Mouse (Mus musculus) central nervous system, embryonic 14 days (tissue): ENCODE results near the gene Krtap1-5. TPM values are rescaled to one million over a fixed set of nuclear protein-coding genes. Genes with fewer than 3 reads are reported as not detected.

Experiments
- polyA plus RNA-seq: library from polyadenylated mRNA; depleted of rRNA; stranded (reverse); fragments of >200 nt; gene quantifications from 2 replicates; pipeline ENCODE4 v1.2.3, GENCODE M21; 2012; rRNA removed

Krtap1-5 gene
- not detected in 2 replicates for polyA plus RNA-seq

DNA sequence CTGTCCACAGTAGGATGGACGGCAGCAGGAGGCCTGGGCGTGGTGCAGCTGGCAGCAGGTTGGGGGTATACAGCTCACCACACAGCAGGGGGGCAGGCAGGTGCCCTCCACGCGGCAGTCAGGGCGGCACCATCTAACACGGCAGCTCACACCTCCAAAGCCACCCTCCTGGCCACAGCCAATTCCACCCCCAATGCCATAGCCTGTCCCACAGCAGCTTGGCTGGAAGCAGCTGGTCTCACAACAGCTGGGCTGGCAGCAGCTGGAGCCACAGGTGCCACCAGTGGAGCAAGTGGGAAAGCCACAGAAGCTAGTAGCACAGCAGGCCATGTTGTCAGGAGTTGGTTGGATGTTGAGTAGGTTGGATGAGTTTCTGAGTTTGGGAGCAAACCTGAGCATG is at the start of gene Krtap1-5:
TSS of gene Krtap1-5 (minus strand) at position 381 of the 400 bp plus-strand sequence.

GRCm38 (mm10) chr11:99628138-99628537 is 47.3 kb upstream of the Krtap1-5 start, which contains the start of gene Krtap4-1:
TSS of gene Krtap4-1 (minus strand) at chr11:99628238.

DNA sequence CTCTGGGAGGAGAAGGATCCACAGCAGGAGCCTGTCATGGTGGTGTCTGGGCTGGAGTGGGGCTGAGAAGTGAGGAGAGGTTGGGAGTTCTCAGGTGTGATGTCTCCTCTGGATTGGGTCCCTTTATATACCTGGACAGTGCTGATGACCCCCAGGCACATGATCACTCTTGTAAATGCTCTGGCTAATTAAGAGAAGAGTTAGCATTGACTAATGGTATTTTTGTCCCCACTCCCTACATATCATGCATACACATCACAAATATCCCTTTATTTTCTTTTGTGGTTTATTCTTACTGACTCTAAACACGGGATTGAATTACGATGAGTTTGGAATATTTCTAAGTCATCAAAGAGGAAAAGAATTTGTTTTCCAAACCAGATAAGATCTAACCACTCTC is 39.5 kb upstream of the Krtap1-5 start, which contains the start of gene Gm11562:
TSS of gene Gm11562 (minus strand) at position 101 of the 400 bp plus-strand sequence.

GRCm38 (mm10) chr11:99614796-99615363 is 34.1 kb upstream of the Krtap1-5 start, which contains the start of gene Krtap2-4:
TSS of gene Krtap2-4 (minus strand) at chr11:99614846.

GRCm38 (mm10) chr11:99610089-99610488 is 29.3 kb upstream of the Krtap1-5 start, which contains the start of gene Gm11937:
TSS of gene Gm11937 (minus strand) at chr11:99610189.

DNA sequence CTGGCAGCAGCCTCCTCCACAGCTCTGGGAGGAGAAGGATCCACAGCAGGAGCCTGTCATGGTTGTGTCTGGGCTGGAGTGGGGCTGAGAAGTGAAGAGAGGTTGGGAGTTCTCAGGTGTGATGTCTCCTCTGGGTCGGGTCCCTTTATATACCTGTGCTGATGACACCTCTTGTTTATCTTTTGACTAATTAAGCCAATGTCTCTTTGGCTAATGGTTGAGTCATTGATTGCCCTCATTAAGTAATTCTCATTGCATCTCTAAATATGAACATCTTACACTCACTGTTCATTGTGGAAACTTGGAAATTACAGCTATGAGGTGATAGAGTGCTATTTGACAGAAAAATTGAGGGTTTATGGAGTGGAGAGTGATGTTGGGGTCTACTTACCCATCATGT is 22.4 kb upstream of the Krtap1-5 start, which contains the start of gene Gm11938:
TSS of gene Gm11938 (minus strand) at position 101 of the 400 bp plus-strand sequence.

DNA sequence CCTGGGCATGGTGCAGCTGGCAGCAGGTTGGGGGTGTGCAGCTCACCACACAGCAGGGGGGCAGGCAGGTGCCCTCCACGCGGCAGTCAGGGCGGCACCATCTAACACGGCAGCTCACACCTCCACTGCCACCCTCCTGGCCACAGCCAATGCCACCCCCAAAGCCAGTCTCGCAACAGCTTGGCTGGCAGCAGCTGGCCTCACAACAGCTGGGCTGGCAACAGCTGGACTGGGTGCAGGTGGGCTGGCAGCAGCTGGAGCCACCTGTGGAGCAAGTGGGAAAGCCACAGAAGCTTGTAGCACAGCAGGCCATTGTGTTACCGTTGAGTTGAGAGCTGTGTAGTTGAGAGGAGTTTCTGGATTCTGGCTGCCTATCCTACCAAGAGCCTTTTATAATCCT is 16.9 kb upstream of the Krtap1-5 start, which contains the start of gene Krtap9-3:
TSS of gene Krtap9-3 (minus strand) at position 364 of the 400 bp plus-strand sequence.

GRCm38 (mm10) chr11:99590981-99591380 is 10.2 kb upstream of the Krtap1-5 start, which contains the start of gene Krtap1-3:
TSS of gene Krtap1-3 (minus strand) at chr11:99591339.

GRCm38 (mm10) chr11:99583245-99583704 is 2.5 kb upstream of the Krtap1-5 start, which contains the start of gene Krtap1-4:
TSS of gene Krtap1-4 (minus strand) at chr11:99583654.

DNA sequence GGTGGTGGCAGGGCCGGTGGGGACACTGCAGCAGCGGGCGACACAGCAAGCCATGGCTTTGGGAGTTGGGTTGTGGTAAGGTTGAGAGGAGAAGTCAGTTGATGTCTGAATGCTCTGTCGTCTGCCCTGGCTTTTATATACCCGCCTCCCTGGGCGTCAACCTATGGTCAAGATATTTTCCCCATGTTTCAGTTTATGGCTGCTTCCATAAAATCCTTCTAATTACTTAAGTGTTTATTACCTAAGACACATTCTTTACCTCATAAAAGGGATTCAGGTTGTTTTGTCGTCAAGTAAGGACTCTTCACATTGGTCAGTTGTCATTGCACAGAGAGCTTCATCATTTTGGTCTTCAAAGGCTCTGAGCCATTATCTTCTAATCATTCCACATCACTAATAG is 14.3 kb downstream of the Krtap1-5 start, which contains the start of gene Krtap3-1:
TSS of gene Krtap3-1 (minus strand) at position 101 of the 400 bp plus-strand sequence.

GRCm38 (mm10) chr11:99559366-99559765 is 21.4 kb downstream of the Krtap1-5 start, which contains the start of gene Gm11939:
TSS of gene Gm11939 (minus strand) at chr11:99559466.

GRCm38 (mm10) chr11:99556753-99557152 is 24.1 kb downstream of the Krtap1-5 start, which contains the start of gene Krtap3-2:
TSS of gene Krtap3-2 (minus strand) at chr11:99556853.

DNA sequence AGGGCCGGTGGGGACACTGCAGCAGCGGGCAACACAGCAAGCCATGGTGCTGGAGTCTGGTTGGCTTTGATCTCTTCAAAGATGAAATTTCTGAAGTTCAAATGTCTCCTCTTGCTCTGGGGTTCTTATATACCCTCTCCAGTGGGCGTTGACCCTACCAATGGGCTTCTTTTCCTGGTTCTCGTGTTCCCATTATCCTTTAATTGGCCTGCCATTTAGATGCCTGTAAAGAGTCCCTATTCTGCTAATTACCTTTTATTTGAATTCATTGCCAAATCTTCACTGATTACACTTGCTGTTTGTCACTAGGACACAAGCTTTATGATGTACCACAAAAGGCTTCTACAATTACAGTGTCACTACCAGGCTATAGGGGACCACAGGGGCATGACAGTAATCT is 30.1 kb downstream of the Krtap1-5 start, which contains the start of gene Krtap3-3:
TSS of gene Krtap3-3 (minus strand) at position 101 of the 400 bp plus-strand sequence.

Other genes starting within 250 kb of the Krtap1-5 start
- 0.09 and 0.12 TPM in 2 replicates for gene Krt26, start 243.1 kb downstream of the Krtap1-5 start, polyA plus RNA-seq
- 0.07 and 0.09 TPM in 2 replicates for gene Krt27, start 229.9 kb downstream of the Krtap1-5 start, polyA plus RNA-seq
- gene Krt28, start 206.1 kb downstream of the Krtap1-5 start, polyA plus RNA-seq: 0.15 and 0.26 TPM in 2 replicates
- 15.8 and 24.0 TPM in 2 replicates for gene Krt10, start 191.7 kb downstream of the Krtap1-5 start, polyA plus RNA-seq
- gene Krt12, start 158.8 kb downstream of the Krtap1-5 start, polyA plus RNA-seq: 0.07 and 0.14 TPM in 2 replicates
- gene Krt20, start 142.9 kb downstream of the Krtap1-5 start, polyA plus RNA-seq: 0.08 and 0.09 TPM in 2 replicates
- 0.02 and 0.49 TPM in 2 replicates for gene Krt23, start 87.9 kb downstream of the Krtap1-5 start, polyA plus RNA-seq
- gene Krt39, start 59.7 kb downstream of the Krtap1-5 start, polyA plus RNA-seq: not detected in 2 replicates
- not detected in 2 replicates for gene Krt40, start 37.9 kb downstream of the Krtap1-5 start, polyA plus RNA-seq
- not detected in 2 replicates for gene Krtap3-3, start 30.2 kb downstream of the Krtap1-5 start, polyA plus RNA-seq
- gene Krtap3-2, start 24.2 kb downstream of the Krtap1-5 start, polyA plus RNA-seq: not detected in 2 replicates
- not detected in 2 replicates for gene Gm11939, start 21.6 kb downstream of the Krtap1-5 start, polyA plus RNA-seq
- gene Krtap3-1, start 14.4 kb downstream of the Krtap1-5 start, polyA plus RNA-seq: not detected in 2 replicates
- not detected in 2 replicates for gene Krtap1-4, start 2.6 kb upstream of the Krtap1-5 start, polyA plus RNA-seq
- not detected in 2 replicates for gene Krtap1-3, start 10.3 kb upstream of the Krtap1-5 start, polyA plus RNA-seq
- not detected in 2 replicates for gene Krtap9-3, start 17.1 kb upstream of the Krtap1-5 start, polyA plus RNA-seq
- not detected in 2 replicates for gene Gm11938, start 22.3 kb upstream of the Krtap1-5 start, polyA plus RNA-seq
- gene Gm11937, start 29.2 kb upstream of the Krtap1-5 start, polyA plus RNA-seq: not detected in 2 replicates
- not detected in 2 replicates for gene Krtap2-4, start 33.8 kb upstream of the Krtap1-5 start, polyA plus RNA-seq
- not detected in 2 replicates for gene Gm11562, start 39.4 kb upstream of the Krtap1-5 start, polyA plus RNA-seq
- gene Krtap4-1, start 47.2 kb upstream of the Krtap1-5 start, polyA plus RNA-seq: not detected in 2 replicates
- gene Krtap4-2, start 54.1 kb upstream of the Krtap1-5 start, polyA plus RNA-seq: not detected in 2 replicates
- not detected in 2 replicates for gene Krtap4-7, start 63.1 kb upstream of the Krtap1-5 start, polyA plus RNA-seq
- gene Gm11555, start 69.2 kb upstream of the Krtap1-5 start, polyA plus RNA-seq: not detected in 2 replicates
- not detected in 2 replicates for gene Gm11563, start 77.9 kb upstream of the Krtap1-5 start, polyA plus RNA-seq
- not detected in 2 replicates for gene Krtap4-6, start 84.9 kb upstream of the Krtap1-5 start, polyA plus RNA-seq
- not detected in 2 replicates for gene Gm14190, start 109.7 kb upstream of the Krtap1-5 start, polyA plus RNA-seq
- not detected in 2 replicates for gene Gm14180, start 153.3 kb upstream of the Krtap1-5 start, polyA plus RNA-seq
- gene Gm11595, start 191.9 kb upstream of the Krtap1-5 start, polyA plus RNA-seq: not detected in 2 replicates
- not detected in 2 replicates for gene Krtap4-8, start 199.7 kb upstream of the Krtap1-5 start, polyA plus RNA-seq
- gene Krtap4-9, start 204.2 kb upstream of the Krtap1-5 start, polyA plus RNA-seq: not detected in 2 replicates
- gene Gm11596, start 212.5 kb upstream of the Krtap1-5 start, polyA plus RNA-seq: not detected in 2 replicates
- gene Gm11569, start 217.9 kb upstream of the Krtap1-5 start, polyA plus RNA-seq: not detected in 2 replicates
- gene Gm11554, start 223.4 kb upstream of the Krtap1-5 start, polyA plus RNA-seq: not detected in 2 replicates
- not detected in 2 replicates for gene Krtap4-13, start 228.9 kb upstream of the Krtap1-5 start, polyA plus RNA-seq
- gene Gm11564, start 234.7 kb upstream of the Krtap1-5 start, polyA plus RNA-seq: not detected in 2 replicates